Mouse (Mus musculus): ENCODE measurements around the gene Olfm1.

DNA sequence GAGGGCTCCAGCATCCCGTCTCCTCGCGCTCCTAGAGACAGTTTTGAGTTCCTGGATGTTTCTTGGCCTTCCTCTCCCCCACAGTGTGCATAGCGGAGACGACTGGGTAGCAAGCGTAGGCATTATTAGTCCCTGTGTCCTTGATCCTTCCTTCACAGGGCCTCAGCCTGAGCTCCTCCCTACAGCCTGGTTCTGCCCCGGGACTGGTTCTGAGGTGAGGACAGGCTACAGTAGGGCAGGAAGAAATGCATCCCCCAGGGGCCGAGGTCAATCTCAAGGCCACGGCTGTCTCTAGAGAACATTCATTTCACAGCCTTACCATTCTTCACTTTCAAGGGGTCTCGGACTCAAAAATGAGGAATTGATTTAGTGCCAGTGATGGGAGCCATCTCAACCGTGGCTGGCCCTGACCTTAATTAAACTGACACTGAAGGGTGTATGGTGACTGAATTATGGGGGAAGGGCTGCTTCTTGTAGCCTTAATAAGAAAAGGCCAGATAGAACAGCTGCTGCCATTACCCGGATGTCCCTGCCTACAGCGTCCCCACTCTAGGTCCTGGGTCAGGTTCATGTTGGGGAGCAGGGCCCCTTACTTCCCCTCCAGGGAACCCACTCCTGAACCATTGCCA, 49.3 kb upstream of the Olfm1 start:
- TF ChIP-seq CTCF (IDR thresholded peaks at IDR 0.05; ENCODE audit: extremely low read depth, insufficient read depth, insufficient read length, insufficient replicate concordance) (no peak), POLR2A (IDR thresholded peaks at IDR 0.05; ENCODE audit: low read depth, low read length) (no peak)
